Mouse (Mus musculus) CH12.LX (cell line): ENCODE results near the gene Cisd3. TPM values are rescaled to one million over a fixed set of nuclear protein-coding genes. Genes with fewer than 3 reads are reported as not detected.

Experiments
- DNase-seq: peaks from one replicate; pipeline ENCODE4 v3.0.0-alpha.2; 2013; ENCODE audit errors: extremely low read depth
- H3K27ac ChIP-seq: 2 replicates; pipeline ENCODE4 v1.5.1; 2012; ENCODE audit warnings: low read depth, mild to moderate bottlenecking, control low read depth, moderate library complexity; ENCODE audit not compliant: insufficient read depth
- H3K27me3 ChIP-seq: replicated peaks from 2 replicates; pipeline ENCODE3; 2012; ENCODE audit warnings: inconsistent platforms
- H3K36me3 ChIP-seq, 2 experiments: replicated peaks in 1 of 2; 2 replicates each; pipeline versions ENCODE3 to v1.6.1; 2012; ENCODE audit warnings: inconsistent platforms in 1 of 2, low read length in 1 of 2, mild to moderate bottlenecking in 1 of 2, mixed read lengths in 1 of 2, moderate library complexity in 1 of 2; ENCODE audit not compliant: control insufficient read depth in 1 of 2, insufficient read depth in 1 of 2
- H3K4me1 ChIP-seq, 2 experiments: 2 replicates each; pipeline ENCODE4 v1.6.1; 2012; ENCODE audit warnings: inconsistent platforms in 1 of 2, moderate library complexity in 1 of 2; ENCODE audit not compliant: insufficient read depth in 2 of 2, control insufficient read depth in 1 of 2
- H3K4me2 ChIP-seq: 2 replicates; pipeline ENCODE4 v1.6.1; 2012; ENCODE audit warnings: low read depth, mild to moderate bottlenecking, control low read depth; ENCODE audit not compliant: poor library complexity, insufficient read depth, severe bottlenecking
- H3K4me3 ChIP-seq, 3 experiments: fragments of 150-350 bp in 1 of 3; sonication (generic) in 1 of 3; replicated peaks in 1 of 3; 2 replicates each; pipeline versions ENCODE3 to v1.5.1; 2011 to 2012; ENCODE audit warnings: low read depth in 2 of 3, low read length in 2 of 3, mild to moderate bottlenecking in 2 of 3, moderate library complexity in 2 of 3, control low read depth in 1 of 3, improper control_type of control experiment in 1 of 3, inconsistent platforms in 1 of 3, mixed read lengths in 1 of 3; ENCODE audit not compliant: poor library complexity in 1 of 3
- H3K79me2 ChIP-seq: replicated peaks from 2 replicates; pipeline ENCODE4 v1.6.1; 2012; ENCODE audit warnings: mild to moderate bottlenecking, moderate library complexity; ENCODE audit not compliant: control insufficient read depth, poor library complexity, insufficient read depth, severe bottlenecking; ENCODE audit errors: extremely low read depth
- H3K9ac ChIP-seq: 2 replicates; pipeline ENCODE4 v1.6.1; 2012; ENCODE audit warnings: low read depth, mild to moderate bottlenecking, control low read depth, moderate library complexity; ENCODE audit not compliant: insufficient read depth
- H3K9me3 ChIP-seq: replicated peaks from 2 replicates; pipeline ENCODE3; 2012; ENCODE audit warnings: low read length, inconsistent platforms, mixed read lengths
- CHD1 ChIP-seq: IDR thresholded peaks from 2 replicates; pipeline ENCODE4 v1.6.1; 2012; ENCODE audit warnings: low read depth, low read length, improper control_type of control experiment, inconsistent platforms
- CHD2 ChIP-seq: IDR thresholded peaks from 2 replicates; pipeline ENCODE4 v1.6.1; 2011; ENCODE audit warnings: low read length, improper control_type of control experiment
- CTCF ChIP-seq, 2 experiments: IDR thresholded peaks in 1 of 2; conservative IDR thresholded peaks in 1 of 2; 2 replicates each; pipeline ENCODE4 v1.5.1; 2011 to 2012; ENCODE audit warnings: low read depth in 2 of 2, low read length in 2 of 2, improper control_type of control experiment in 1 of 2, inconsistent platforms in 1 of 2, mild to moderate bottlenecking in 1 of 2, moderate library complexity in 1 of 2
- E2F4 ChIP-seq: IDR thresholded peaks from 2 replicates; pipeline ENCODE4 v1.6.1; 2011; ENCODE audit warnings: low read depth, low read length, improper control_type of control experiment; ENCODE audit not compliant: insufficient replicate concordance
- ELF1 ChIP-seq: IDR thresholded peaks from 2 replicates; pipeline ENCODE4 v1.6.1; 2014; ENCODE audit warnings: low read depth, mild to moderate bottlenecking, inconsistent platforms, low read length, improper control_type of control experiment
- EP300 ChIP-seq: IDR thresholded peaks from 2 replicates; pipeline ENCODE4 v1.6.1; 2011; ENCODE audit warnings: low read length, improper control_type of control experiment
- JUN ChIP-seq: IDR thresholded peaks from 2 replicates; pipeline ENCODE4 v1.6.1; 2011; ENCODE audit warnings: low read depth, mild to moderate bottlenecking, low read length, improper control_type of control experiment, moderate library complexity; ENCODE audit not compliant: insufficient read depth
- JUND ChIP-seq: conservative IDR thresholded peaks from 2 replicates; pipeline ENCODE4 v1.6.1; 2011; ENCODE audit warnings: low read depth, low read length, improper control_type of control experiment
- MAFK ChIP-seq: IDR thresholded peaks from 2 replicates; pipeline ENCODE4 v1.6.1; 2011; ENCODE audit warnings: low read length, improper control_type of control experiment; ENCODE audit not compliant: insufficient replicate concordance
- MAX ChIP-seq: IDR thresholded peaks from 2 replicates; pipeline ENCODE4 v1.6.1; 2011; ENCODE audit warnings: low read length, improper control_type of control experiment
- MEF2A ChIP-seq: IDR thresholded peaks from 2 replicates; pipeline ENCODE4 v1.6.1; 2014; ENCODE audit warnings: low read depth, mild to moderate bottlenecking, inconsistent platforms, low read length, improper control_type of control experiment, borderline replicate concordance
- NRF1 ChIP-seq: IDR thresholded peaks from 2 replicates; pipeline ENCODE4 v1.6.1; 2014; ENCODE audit warnings: low read depth, mild to moderate bottlenecking, inconsistent platforms, low read length, improper control_type of control experiment, moderate library complexity
- RAD21 ChIP-seq: IDR thresholded peaks from 2 replicates; pipeline ENCODE4 v1.6.1; 2011; ENCODE audit warnings: low read depth, mild to moderate bottlenecking, low read length, improper control_type of control experiment, moderate library complexity
- RCOR1 ChIP-seq: conservative IDR thresholded peaks from 2 replicates; pipeline ENCODE4 v1.6.1; 2012; ENCODE audit warnings: low read depth, mild to moderate bottlenecking, inconsistent platforms, low read length, improper control_type of control experiment
- SMC3 ChIP-seq: IDR thresholded peaks from 2 replicates; pipeline ENCODE4 v1.6.1; 2011; ENCODE audit warnings: low read depth, low read length, improper control_type of control experiment
- TCF12 ChIP-seq: IDR thresholded peaks from 2 replicates; pipeline ENCODE4 v1.6.1; 2014; ENCODE audit warnings: low read depth, mild to moderate bottlenecking, inconsistent platforms, low read length, improper control_type of control experiment
- UBTF ChIP-seq: IDR thresholded peaks from 2 replicates; pipeline ENCODE4 v1.6.1; 2012; ENCODE audit warnings: low read depth, mild to moderate bottlenecking, inconsistent platforms, low read length, improper control_type of control experiment, moderate library complexity
- USF2 ChIP-seq: conservative IDR thresholded peaks from 2 replicates; pipeline ENCODE4 v1.6.1; 2011; ENCODE audit warnings: low read depth, low read length, improper control_type of control experiment
- ZNF384 ChIP-seq: IDR thresholded peaks from 2 replicates; pipeline ENCODE4 v1.6.1; 2012; ENCODE audit warnings: low read depth, low read length, improper control_type of control experiment, inconsistent platforms
- dilution Hi-C: fragments of 300-500 bp; cut with MboI; formaldehyde crosslinking; loops from 2 replicates; pipeline ENCODE4 v1.14.3; 2020; ENCODE audit warnings: low sequenced_read_pairs; ENCODE audit not compliant: extremely low pct_unique_long_range_greater_than_20kb, extremely low pct_ligation_motif_present
- in situ Hi-C: fragments of 300-500 bp; cut with MboI; formaldehyde crosslinking; loops from 3 replicates; pipeline ENCODE4 v1.14.3; 2019; ENCODE audit warnings: low sequenced_read_pairs, low pct_ligation_motif_present, low pct_unique_long_range_greater_than_20kb, mixed read lengths
- polyA plus RNA-seq: library from polyadenylated mRNA; unstranded; fragments of >175 nt; gene quantifications from 2 replicates; pipeline ENCODE4 v1.2.1, GENCODE M21; 2012; ENCODE audit warnings: low read depth; ENCODE audit not compliant: insufficient read length
- total RNA-seq, 2 experiments: library from RNA; depleted of rRNA; stranded (reverse); fragments of 300-350 nt in 1 of 2; fragments of >200 nt in 1 of 2; gene quantifications; 2 replicates each; pipeline ENCODE4 v1.2.3; 2012 to 2014

Cisd3 gene
- total and polyA plus RNA-seq, 3 experiments: 66.1 to 221 (median 141) TPM

GRCm38 (mm10) chr11:97736645-97737044, 51.0 kb downstream of the Cisd3 start:
- H3K27me3 ChIP-seq: no peaks in the 10 kb centered on the region
- no peak for DNase-seq
- dilution Hi-C loops: no loop called here
- H3K79me2 ChIP-seq: peaks cover 27% of the 10 kb centered on the region
- H3K9ac ChIP-seq: no peak overlapping the region
- peaks cover 0 to 16% of the 10 kb centered on the region in 2 experiments; a peak in 2 of 4 replicates for H3K4me1 ChIP-seq
- peaks cover 8 to 59% of the 10 kb centered on the region in 2 experiments for H3K36me3 ChIP-seq
- H3K4me2 ChIP-seq: no peak overlapping the region
- no peak overlapping the region for H3K4me3 ChIP-seq
- no peak overlapping the region for H3K27ac ChIP-seq
- no peak for TF ChIP-seq CHD2
- no peak for TF ChIP-seq SMC3
- TF ChIP-seq MAX: no peak
- no peak for TF ChIP-seq ELF1
- no peak for TF ChIP-seq RCOR1
- no peak for TF ChIP-seq JUN
- TF ChIP-seq, all 38 proteins: peak for 0
- in situ Hi-C loops: loop anchor here (5.0 kb wide), 1 partner anchor 34 kb away; the partner anchor contains the start of genes Pcgf2 and Psmb3
- H3K9me3 ChIP-seq: peaks cover 2% of the 10 kb centered on the region

GRCm38 (mm10) chr11:97737600-97737999, 52.0 kb downstream of the Cisd3 start:
- dilution Hi-C loops: no loop called here

More at GRCm38 (mm10) chr11:97737600-97737999, 52.0 kb downstream of the Cisd3 start:
- H3K27me3 ChIP-seq: no peaks in the 10 kb centered on the region
- no peak overlapping the region for H3K4me2 ChIP-seq
- in situ Hi-C loops: loop anchor here (5.0 kb wide), 1 partner anchor 35 kb away; the partner anchor contains the start of genes Pcgf2 and Psmb3
- H3K9me3 ChIP-seq: peaks cover 2% of the 10 kb centered on the region
- peaks cover 32% of the 10 kb centered on the region for H3K79me2 ChIP-seq
- no peak overlapping the region for H3K27ac ChIP-seq
- H3K36me3 ChIP-seq: peaks cover 1 to 52% of the 10 kb centered on the region in 2 experiments
- TF ChIP-seq USF2 (no peak), NRF1 (no peak), MAX (no peak), MEF2A (no peak), JUND (no peak), CHD1 (no peak), UBTF (no peak), EP300 (no peak), MAFK (no peak), RAD21 (no peak), ZNF384 (no peak), E2F4 (no peak), TCF12 (no peak), CTCF (conservative IDR thresholded peaks at IDR 0.05 in 1 of 2, IDR thresholded peaks at IDR 0.05 in 1 of 2; ENCODE audit: low read depth in 2 of 2, low read length in 2 of 2) (no peak)
- H3K9ac ChIP-seq: no peak overlapping the region
- no peak for DNase-seq
- H3K4me1 ChIP-seq: peaks cover 6 to 24% of the 10 kb centered on the region in 2 experiments
- no peak overlapping the region for H3K4me3 ChIP-seq

Other genes with a start within 250 kb of the Cisd3 start
- 0.17 TPM in 1 of 2 replicates, not detected in the other for gene 4933428G20Rik, start 185.5 kb upstream of the Cisd3 start, total RNA-seq (2012; rRNA removed)
- gene 4933428G20Rik, start 185.5 kb upstream of the Cisd3 start, total RNA-seq (2014; rRNA removed): not detected in 2 replicates
- 0.30 and 0.50 TPM in 2 replicates for gene 4933428G20Rik, start 185.5 kb upstream of the Cisd3 start, polyA plus RNA-seq
- gene Srcin1, start 109.6 kb upstream of the Cisd3 start, total RNA-seq (2012; rRNA removed): 0.08 TPM in 2 replicates
- not detected in 2 replicates for gene Srcin1, start 109.6 kb upstream of the Cisd3 start, total RNA-seq (2014; rRNA removed)
- gene Srcin1, start 109.6 kb upstream of the Cisd3 start, polyA plus RNA-seq: 0.09 and 0.12 TPM in 2 replicates
- 4.2 and 5.0 TPM in 2 replicates for gene Epop, start 56.1 kb upstream of the Cisd3 start, total RNA-seq (2012; rRNA removed)
- 1.7 and 2.1 TPM in 2 replicates for gene Epop, start 56.1 kb upstream of the Cisd3 start, total RNA-seq (2014; rRNA removed)
- gene Epop, start 56.1 kb upstream of the Cisd3 start, polyA plus RNA-seq: 8.3 and 8.4 TPM in 2 replicates
- 50.7 and 55.6 TPM in 2 replicates for gene Mllt6, start 22.4 kb upstream of the Cisd3 start, total RNA-seq (2012; rRNA removed)
- gene Mllt6, start 22.4 kb upstream of the Cisd3 start, total RNA-seq (2014; rRNA removed): 24.3 and 25.3 TPM in 2 replicates
- gene Mllt6, start 22.4 kb upstream of the Cisd3 start, polyA plus RNA-seq: 38.3 and 43.0 TPM in 2 replicates
- gene Pcgf2, start 14.7 kb downstream of the Cisd3 start, total RNA-seq (2012; rRNA removed): 5.6 and 7.9 TPM in 2 replicates
- 0.81 and 0.99 TPM in 2 replicates for gene Pcgf2, start 14.7 kb downstream of the Cisd3 start, total RNA-seq (2014; rRNA removed)
- gene Pcgf2, start 14.7 kb downstream of the Cisd3 start, polyA plus RNA-seq: 16.3 and 19.5 TPM in 2 replicates
- 863 and 969 TPM in 2 replicates for gene Psmb3, start 17.6 kb downstream of the Cisd3 start, total RNA-seq (2012; rRNA removed)
- gene Psmb3, start 17.6 kb downstream of the Cisd3 start, total RNA-seq (2014; rRNA removed): 1,070 and 1,251 TPM in 2 replicates
- 560 and 594 TPM in 2 replicates for gene Psmb3, start 17.6 kb downstream of the Cisd3 start, polyA plus RNA-seq
- 28.7 and 30.8 TPM in 2 replicates for gene Pip4k2b, start 58.9 kb downstream of the Cisd3 start, total RNA-seq (2012; rRNA removed)
- 20.3 and 23.3 TPM in 2 replicates for gene Pip4k2b, start 58.9 kb downstream of the Cisd3 start, total RNA-seq (2014; rRNA removed)
- 35.4 and 44.0 TPM in 2 replicates for gene Pip4k2b, start 58.9 kb downstream of the Cisd3 start, polyA plus RNA-seq
- gene Cwc25, start 80.7 kb downstream of the Cisd3 start, total RNA-seq (2012; rRNA removed): 16.7 and 17.3 TPM in 2 replicates
- gene Cwc25, start 80.7 kb downstream of the Cisd3 start, total RNA-seq (2014; rRNA removed): 19.3 and 19.6 TPM in 2 replicates
- gene Cwc25, start 80.7 kb downstream of the Cisd3 start, polyA plus RNA-seq: 21.5 and 21.7 TPM in 2 replicates
- 0.47 and 0.50 TPM in 2 replicates for gene 1700001P01Rik, start 90.1 kb downstream of the Cisd3 start, total RNA-seq (2012; rRNA removed)
- gene 1700001P01Rik, start 90.1 kb downstream of the Cisd3 start, total RNA-seq (2014; rRNA removed): not detected in 2 replicates
- gene 1700001P01Rik, start 90.1 kb downstream of the Cisd3 start, polyA plus RNA-seq: 0.41 TPM in 1 of 2 replicates, not detected in the other
- 2,073 and 2,338 TPM in 2 replicates for gene Rpl23, start 96.6 kb downstream of the Cisd3 start, total RNA-seq (2012; rRNA removed)
- 1,878 and 2,226 TPM in 2 replicates for gene Rpl23, start 96.6 kb downstream of the Cisd3 start, total RNA-seq (2014; rRNA removed)
- gene Rpl23, start 96.6 kb downstream of the Cisd3 start, polyA plus RNA-seq: 1,387 and 2,564 TPM in 2 replicates
- gene Lasp1, start 113.2 kb downstream of the Cisd3 start, total RNA-seq (2012; rRNA removed): 16.8 and 18.6 TPM in 2 replicates
- 12.3 and 12.5 TPM in 2 replicates for gene Lasp1, start 113.2 kb downstream of the Cisd3 start, total RNA-seq (2014; rRNA removed)
- 45.1 and 45.4 TPM in 2 replicates for gene Lasp1, start 113.2 kb downstream of the Cisd3 start, polyA plus RNA-seq
- 4.6 and 4.9 TPM in 2 replicates for gene B230217C12Rik, start 155.0 kb downstream of the Cisd3 start, total RNA-seq (2012; rRNA removed)
- gene B230217C12Rik, start 155.0 kb downstream of the Cisd3 start, total RNA-seq (2014; rRNA removed): 13.7 and 14.0 TPM in 2 replicates
- 11.9 and 12.4 TPM in 2 replicates for gene B230217C12Rik, start 155.0 kb downstream of the Cisd3 start, polyA plus RNA-seq
- 0.80 and 1.1 TPM in 2 replicates for gene Fbxo47, start 198.3 kb downstream of the Cisd3 start, total RNA-seq (2012; rRNA removed)
- 2.1 and 3.0 TPM in 2 replicates for gene Fbxo47, start 198.3 kb downstream of the Cisd3 start, total RNA-seq (2014; rRNA removed)
- 1.8 and 2.0 TPM in 2 replicates for gene Fbxo47, start 198.3 kb downstream of the Cisd3 start, polyA plus RNA-seq